Mouse (Mus musculus) testis, adult 2 months (tissue): ENCODE data around the gene Fam219b.

Source experiments
- CTCF ChIP-seq: fragments of 200-500 bp; IDR thresholded peaks from 2 replicates; pipeline ENCODE4 v1.5.1; 2012; ENCODE audit warnings: low read depth, mild to moderate bottlenecking, inconsistent platforms, low read length, moderate library complexity; ENCODE audit not compliant: control insufficient read depth, insufficient read depth, insufficient replicate concordance
- POLR2A ChIP-seq: fragments of 200-500 bp; IDR thresholded peaks from 2 replicates; pipeline ENCODE4 v1.6.1; 2012; ENCODE audit warnings: low read depth, mild to moderate bottlenecking, inconsistent platforms, low read length, moderate library complexity; ENCODE audit not compliant: control insufficient read depth

- no peak for TF ChIP-seq POLR2A
- TF ChIP-seq CTCF = no peak
These were observed 19.9 kb downstream of the Fam219b start for GRCm38 (mm10) chr9:57557215-57557614.
